11 mouse cellular contexts compared by ENCODE assay signal in genomic region chr11:43559515-43560292, GRCm38 (mm10). TPM values are rescaled to one million over a fixed set of nuclear protein-coding genes. Genes with fewer than 3 reads are reported as not detected.
DNase-seq lines count a peak whose midpoint lies in the region; ATAC-seq lines count a peak whose summit lies in the region.
"Had no signal": no experiment of that assay in that cellular context is flagged by ENCODE, and none has a peak within 500 bp of the region (broad histone marks: within the 10 kb centered on the region; RNA-seq: fewer than 3 reads in every experiment).

No protein-coding gene starts in this region.

- ATAC-seq in heart, embryonic 16.5 days (replicated peaks; ENCODE audit: extremely low read depth, insufficient read depth, low FRiP score) = no peak
- peak; percentile 25; the same call in 1 of the 2 replicates for ATAC-seq in embryonic facial prominence, embryonic 12.5 days (ENCODE audit: insufficient number of reproducible peaks, insufficient read depth, low FRiP score, low TSS enrichment)
- ATAC-seq in hindbrain, embryonic 16.5 days = peak; percentile 62
- ATAC-seq in midbrain, embryonic 14.5 days (ENCODE audit: low FRiP score, low TSS enrichment) = peak; percentile 64; the same call in 1 of the 2 replicates

- H3K9ac ChIP-seq in heart, embryonic 16.5 days (ENCODE audit: low read length) = peak overlapping the region; percentile 41; the same call in 1 of the 2 replicates
- H3K9ac ChIP-seq in embryonic facial prominence, embryonic 12.5 days = no peak overlapping the region
- no peak overlapping the region for H3K9ac ChIP-seq in hindbrain, embryonic 16.5 days (ENCODE audit: low read depth, low read length)
- 0 out of 2 replicates have a peak overlapping the region, but pooled peaks have one; percentile 14 for H3K9ac ChIP-seq in midbrain, embryonic 14.5 days (replicated peaks; ENCODE audit: low read length)

- peaks cover 27% of the 10 kb centered on the region for H3K4me1 ChIP-seq in heart, embryonic 16.5 days (ENCODE audit: control insufficient read depth, insufficient read depth, low read length)
- 0 out of 2 replicates have a peak, but pooled peaks cover 6% of the 10 kb centered on the region for H3K4me1 ChIP-seq in embryonic facial prominence, embryonic 12.5 days
- peaks cover 3% of the 10 kb centered on the region; the same call in 1 of the 2 replicates for H3K4me1 ChIP-seq in hindbrain, embryonic 16.5 days (ENCODE audit: control insufficient read depth, insufficient read depth, low read depth, low read length)
- peaks cover 9% of the 10 kb centered on the region for H3K4me1 ChIP-seq in midbrain, embryonic 14.5 days (ENCODE audit: control insufficient read depth, insufficient read depth, low read length)

- intact Hi-C loops in heart, postnatal 25 days (cut with DNase I) = no loop called here

- WGBS in heart, embryonic 16.5 days = 23% methylated on average over 6 of the region's 6 CpGs
- WGBS in embryonic facial prominence, embryonic 12.5 days = 7% methylated on average over 5 of the region's 6 CpGs
- 9% methylated on average over 6 of the region's 6 CpGs for WGBS in hindbrain, embryonic 16.5 days
- 2% methylated on average over 5 of the region's 6 CpGs for WGBS in midbrain, embryonic 14.5 days

- peaks cover 12% of the 10 kb centered on the region; the same call in 1 of the 2 replicates for H3K36me3 ChIP-seq in heart, embryonic 16.5 days (ENCODE audit: control insufficient read depth, insufficient read depth)
- H3K36me3 ChIP-seq in embryonic facial prominence, embryonic 12.5 days = peaks cover 21% of the 10 kb centered on the region
- H3K36me3 ChIP-seq in hindbrain, embryonic 16.5 days (ENCODE audit: control insufficient read depth, insufficient read depth, low read length) = no peaks in the 10 kb centered on the region; the same call in 1 of the 2 replicates
- H3K36me3 ChIP-seq in midbrain, embryonic 14.5 days (ENCODE audit: control insufficient read depth, insufficient read depth, low read length) = peaks cover 23% of the 10 kb centered on the region

- no peak for DNase-seq in heart, postnatal 25 days (ENCODE audit: low spot score)
- peak; percentile 29 for DNase-seq in midbrain, embryonic 14.5 days
- no peak for DNase-seq in lung, postnatal 25 days (ENCODE audit: low spot score)
- DNase-seq in cerebellum, adult 11-12 months = no peak
- DNase-seq in thymus, postnatal 36 days = no peak
- DNase-seq: adrenal gland, postnatal 25 days had no signal

- H3K9me3 ChIP-seq in heart, embryonic 16.5 days (replicated peaks; ENCODE audit: control insufficient read depth, low read length) = no peaks in the 10 kb centered on the region
- no peaks in the 10 kb centered on the region for H3K9me3 ChIP-seq in embryonic facial prominence, embryonic 12.5 days
- H3K9me3 ChIP-seq in hindbrain, embryonic 16.5 days (ENCODE audit: control insufficient read depth, low read length) = no peaks in the 10 kb centered on the region
- no peaks in the 10 kb centered on the region for H3K9me3 ChIP-seq in midbrain, embryonic 14.5 days (ENCODE audit: control insufficient read depth, low read length)

- peak overlapping the region; percentile 34 for H3K27ac ChIP-seq in heart, embryonic 16.5 days (ENCODE audit: low read length)
- H3K27ac ChIP-seq in embryonic facial prominence, embryonic 12.5 days = no peak overlapping the region
- no peak overlapping the region for H3K27ac ChIP-seq in hindbrain, embryonic 16.5 days (ENCODE audit: low read depth, low read length)
- peak overlapping the region; percentile 62 for H3K27ac ChIP-seq in midbrain, embryonic 14.5 days (replicated peaks; ENCODE audit: low read depth, low read length)

- no peaks in the 10 kb centered on the region for H3K27me3 ChIP-seq in heart, embryonic 16.5 days (ENCODE audit: control insufficient read depth, insufficient read depth, low read length)
- no peaks in the 10 kb centered on the region for H3K27me3 ChIP-seq in embryonic facial prominence, embryonic 12.5 days
- H3K27me3 ChIP-seq in hindbrain, embryonic 16.5 days (replicated peaks; ENCODE audit: control insufficient read depth, insufficient read depth, low read length) = no peaks in the 10 kb centered on the region
- no peaks in the 10 kb centered on the region for H3K27me3 ChIP-seq in midbrain, embryonic 14.5 days (ENCODE audit: control insufficient read depth, insufficient read depth, low read length)

- H3K4me3 ChIP-seq in heart, embryonic 16.5 days (ENCODE audit: low read length) = no peak overlapping the region
- H3K4me3 ChIP-seq in embryonic facial prominence, embryonic 12.5 days = no peak overlapping the region
- no peak overlapping the region for H3K4me3 ChIP-seq in hindbrain, embryonic 16.5 days (ENCODE audit: low read length)
- H3K4me3 ChIP-seq in midbrain, embryonic 14.5 days (replicated peaks; ENCODE audit: low read depth, low read length) = no peak overlapping the region
- H3K4me3 ChIP-seq: erythroblast, embryonic 14.5 days had no signal

- H3K4me2 ChIP-seq in heart, embryonic 16.5 days (ENCODE audit: low read depth, low read length) = no peak overlapping the region
- H3K4me2 ChIP-seq in embryonic facial prominence, embryonic 12.5 days (replicated peaks) = no peak overlapping the region
- no peak overlapping the region for H3K4me2 ChIP-seq in hindbrain, embryonic 16.5 days (ENCODE audit: low read length)
- no peak overlapping the region for H3K4me2 ChIP-seq in midbrain, embryonic 14.5 days (ENCODE audit: low read length)

RNA-seq across cellular contexts. Expression of gene 4933415A04Rik, which starts 27.1 kb away (rescaled TPM):
- polyA plus RNA-seq in heart, embryonic 16.5 days (2015; fragmentation: Nextera tagmentation; extraction: Ambion mirVana) = 4.5 and 5.5 TPM in 2 replicates
- total RNA-seq in heart, postnatal 25 days (2021) = under 1 TPM; 0.49 to 0.67 TPM
- 5.6 and 5.9 TPM in 2 replicates for polyA plus RNA-seq in embryonic facial prominence, embryonic 12.5 days (2016; fragmentation: Nextera tagmentation; extraction: Ambion mirVana)
- polyA plus RNA-seq in hindbrain, embryonic 16.5 days (2015; fragmentation: Nextera tagmentation; extraction: Ambion mirVana) = 2.2 and 3.3 TPM in 2 replicates
- 3.2 and 3.9 TPM in 2 replicates for polyA plus RNA-seq in midbrain, embryonic 14.5 days (2014; fragmentation: Nextera tagmentation; extraction: Ambion mirVana)
- polyA plus RNA-seq: erythroblast, embryonic 14.5 days had no signal

RNA-seq across cellular contexts. Expression of gene Ccnjl, which starts 31.1 kb away (rescaled TPM):
- 19.5 and 20.4 TPM in 2 replicates for polyA plus RNA-seq in heart, embryonic 16.5 days (2015; fragmentation: Nextera tagmentation; extraction: Ambion mirVana)
- total RNA-seq in heart, postnatal 25 days (2021) = 1 to 10 TPM; 2.3 to 3.5 TPM
- 22.7 and 23.6 TPM in 2 replicates for polyA plus RNA-seq in embryonic facial prominence, embryonic 12.5 days (2016; fragmentation: Nextera tagmentation; extraction: Ambion mirVana)
- 7.1 and 10.7 TPM in 2 replicates for polyA plus RNA-seq in hindbrain, embryonic 16.5 days (2015; fragmentation: Nextera tagmentation; extraction: Ambion mirVana)
- polyA plus RNA-seq in midbrain, embryonic 14.5 days (2014; fragmentation: Nextera tagmentation; extraction: Ambion mirVana) = 11.7 and 16.2 TPM in 2 replicates
- polyA plus RNA-seq: erythroblast, embryonic 14.5 days had no signal

RNA-seq across cellular contexts. Expression of gene Fabp6, which starts 41.6 kb away (rescaled TPM):
- 18.3 TPM in 1 of 2 replicates, not detected in the other for polyA plus RNA-seq in heart, embryonic 16.5 days (2015; fragmentation: Nextera tagmentation; extraction: Ambion mirVana)
- total RNA-seq in heart, postnatal 25 days (2021) = not detected
- polyA plus RNA-seq in embryonic facial prominence, embryonic 12.5 days (2016; fragmentation: Nextera tagmentation; extraction: Ambion mirVana) = not detected in 2 replicates
- polyA plus RNA-seq in hindbrain, embryonic 16.5 days (2015; fragmentation: Nextera tagmentation; extraction: Ambion mirVana) = not detected in 2 replicates
- not detected in 2 replicates for polyA plus RNA-seq in midbrain, embryonic 14.5 days (2014; fragmentation: Nextera tagmentation; extraction: Ambion mirVana)
- total RNA-seq: adrenal gland, postnatal 25 days had no signal
- polyA plus RNA-seq: erythroblast, embryonic 14.5 days; stomach, embryonic 14.5 days had no signal

Comparison
In these comparisons a context has a peak if more than half of its experiments do, and no peak if none do; other contexts are left out.
1. H3K27ac ChIP-seq: peak in heart, embryonic 16.5 days (single experiment) and midbrain, embryonic 14.5 days (single experiment); none in embryonic facial prominence, embryonic 12.5 days (single experiment) and hindbrain, embryonic 16.5 days (single experiment).
2. H3K9ac ChIP-seq: peak in heart, embryonic 16.5 days (single experiment) and midbrain, embryonic 14.5 days (single experiment); none in embryonic facial prominence, embryonic 12.5 days (single experiment) and hindbrain, embryonic 16.5 days (single experiment).